Mouse (Mus musculus) forebrain, embryonic 14.5 days (tissue): ENCODE measurements around the gene Iqcd. TPM values are rescaled to one million over a fixed set of nuclear protein-coding genes. Genes with fewer than 3 reads are reported as not detected.
A peak's percentile ranks its signal among the peaks of the same experiment; 100 is the strongest.

Experiments used
- ATAC-seq: fragments of 200-750 bp; cut with Nextera tagmentation; 2 replicates; pipeline ENCODE4 v1.8.0; 2017; ENCODE audit warnings: mild to moderate bottlenecking, moderate library complexity
- DNase-seq: peaks from one replicate; pipeline ENCODE4 v3.0.0-alpha.2; 2015; ENCODE audit warnings: low spot score
- H3K27ac ChIP-seq: fragments of 300-500 bp; sonication (generic); 2 replicates; pipeline ENCODE4 v1.5.1; 2014; ENCODE audit warnings: low read depth, mild to moderate bottlenecking, control low read depth, low read length, moderate library complexity
- H3K27me3 ChIP-seq: fragments of 300-500 bp; sonication (generic); replicated peaks from 2 replicates; pipeline ENCODE4 v1.6.1; 2014; ENCODE audit warnings: low read length, control low read depth, mixed read lengths; ENCODE audit not compliant: control insufficient read depth, insufficient read depth
- H3K36me3 ChIP-seq: fragments of 300-500 bp; sonication (generic); 2 replicates; pipeline ENCODE4 v1.6.1; 2014; ENCODE audit warnings: low read length, control low read depth; ENCODE audit not compliant: control insufficient read depth, insufficient read depth
- H3K4me1 ChIP-seq: fragments of 300-500 bp; sonication (generic); 2 replicates; pipeline ENCODE4 v1.6.1; 2014; ENCODE audit warnings: antibody characterized with exemption, low read length, control low read depth; ENCODE audit not compliant: control insufficient read depth, insufficient read depth
- H3K4me2 ChIP-seq: fragments of 300-500 bp; sonication (generic); 2 replicates; pipeline ENCODE4 v1.6.1; 2014; ENCODE audit warnings: mild to moderate bottlenecking, control low read depth, low read length
- H3K4me3 ChIP-seq: fragments of 300-500 bp; sonication (generic); 2 replicates; pipeline ENCODE4 v1.5.1; 2014; ENCODE audit warnings: low read depth, low read length, control low read depth
- H3K9ac ChIP-seq: fragments of 300-500 bp; sonication (generic); 2 replicates; pipeline ENCODE4 v1.6.1; 2014; ENCODE audit warnings: mild to moderate bottlenecking, low read length, control low read depth, moderate library complexity
- H3K9me3 ChIP-seq: fragments of 300-500 bp; sonication (generic); replicated peaks from 2 replicates; pipeline ENCODE4 v1.6.1; 2016; ENCODE audit warnings: low read length, control low read depth, mixed read lengths; ENCODE audit not compliant: control insufficient read depth
- whole genome bisulfite sequencing: fragments of 180-500 bp; shearing (Covaris S2); extraction: QIAGEN DNeasy Blood & Tissue Kit; methylation state at CpG from one replicate; pipeline ENCODE4 v1.1.7; 2014; 5-methylcytosine and 5-hydroxymethylcytosine counted together
- polyA plus RNA-seq: library from polyadenylated mRNA; unstranded; fragments of >200 nt; fragmentation: Nextera tagmentation; extraction: Ambion mirVana; gene quantifications from 2 replicates; pipeline ENCODE4 v1.2.1, GENCODE M21; 2014

Iqcd gene
- polyA plus RNA-seq, 1 experiment from 2014 or later: 2.0 TPM

GRCm38 (mm10) chr5:120612822-120613604, 24.2 kb downstream of the Iqcd start:
- H3K4me3 ChIP-seq: peak overlapping the region; percentile 57
- H3K4me1 ChIP-seq: peaks cover 14% of the 10 kb centered on the region
- no peaks in the 10 kb centered on the region for H3K27me3 ChIP-seq
- H3K9ac ChIP-seq: peak overlapping the region; percentile 70
- DNase-seq (peak; percentile 100), ATAC-seq (peak; percentile 95)
- H3K4me2 ChIP-seq: peak overlapping the region; percentile 88
- 0 out of 2 replicates have a peak, but pooled peaks cover 3% of the 10 kb centered on the region for H3K9me3 ChIP-seq
- peaks cover 11% of the 10 kb centered on the region for H3K36me3 ChIP-seq
- H3K27ac ChIP-seq: peak overlapping the region; percentile 77; the same call in 1 of the 2 replicates
- under 1% methylated on average over 69 of the region's 69 CpGs for WGBS

GRCm38 (mm10) chr5:120615903-120616302, 27.1 kb downstream of the Iqcd start:
- no peak for DNase-seq
- WGBS: 96% methylated on average over 4 of the region's 4 CpGs
- H3K27me3 ChIP-seq: no peaks in the 10 kb centered on the region
- H3K4me3 ChIP-seq: no peak overlapping the region
- ATAC-seq: no peak
- H3K4me2 ChIP-seq: no peak overlapping the region
- peaks cover 40% of the 10 kb centered on the region for H3K36me3 ChIP-seq
- no peak overlapping the region for H3K9ac ChIP-seq
- peaks cover 14% of the 10 kb centered on the region for H3K4me1 ChIP-seq
- 0 out of 2 replicates have a peak, but pooled peaks cover 3% of the 10 kb centered on the region for H3K9me3 ChIP-seq
- H3K27ac ChIP-seq: no peak overlapping the region

- H3K4me3 ChIP-seq: no peak overlapping the region
- DNase-seq (no peak), ATAC-seq (no peak)
- H3K9ac ChIP-seq: no peak overlapping the region
- H3K27ac ChIP-seq: no peak overlapping the region
- no peaks in the 10 kb centered on the region for H3K27me3 ChIP-seq
- no peak overlapping the region for H3K4me2 ChIP-seq
- 88% methylated on average over 12 of the region's 12 CpGs for WGBS
- H3K9me3 ChIP-seq: 0 out of 2 replicates have a peak, but pooled peaks cover 3% of the 10 kb centered on the region
- peaks cover 67% of the 10 kb centered on the region for H3K36me3 ChIP-seq
- H3K4me1 ChIP-seq: peaks cover 4% of the 10 kb centered on the region
Observed at GRCm38 (mm10) chr5:120618778-120619177, 30.0 kb downstream of the Iqcd start.

- Histone ChIP-seq H3K9ac (no peak overlapping the region), H3K27me3 (no peaks in the 10 kb centered on the region), H3K4me2 (no peak overlapping the region), H3K9me3 (0 out of 2 replicates have a peak, but pooled peaks cover 3% of the 10 kb centered on the region), H3K27ac (no peak overlapping the region), H3K4me3 (no peak overlapping the region), H3K36me3 (peaks cover 71% of the 10 kb centered on the region), H3K4me1 (peaks cover under 1% of the 10 kb centered on the region; the same call in 1 of the 2 replicates)
- peak; percentile 61 for DNase-seq
- 13% methylated on average over 5 of the region's 5 CpGs for WGBS
- ATAC-seq: no peak
Observed at GRCm38 (mm10) chr5:120619201-120619600, 30.4 kb downstream of the Iqcd start.

- Histone ChIP-seq H3K4me2 (no peak overlapping the region), H3K27me3 (no peaks in the 10 kb centered on the region), H3K9ac (no peak overlapping the region), H3K9me3 (0 out of 2 replicates have a peak, but pooled peaks cover 3% of the 10 kb centered on the region), H3K27ac (no peak overlapping the region), H3K4me3 (no peak overlapping the region), H3K36me3 (peaks cover 82% of the 10 kb centered on the region), H3K4me1 (no peaks in the 10 kb centered on the region)
- ATAC-seq: peak; percentile 33
- WGBS: 68% methylated on average over 18 of the region's 18 CpGs
- DNase-seq: peak; percentile 78
Observed at GRCm38 (mm10) chr5:120620375-120621077, 31.7 kb downstream of the Iqcd start.

- H3K9me3 ChIP-seq: no peaks in the 10 kb centered on the region
- 92% methylated on average over 23 of the region's 23 CpGs for WGBS
- no peaks in the 10 kb centered on the region for H3K27me3 ChIP-seq
- no peak overlapping the region for H3K4me2 ChIP-seq
- no peak overlapping the region for H3K4me3 ChIP-seq
- no peak for ATAC-seq
- H3K4me1 ChIP-seq: no peaks in the 10 kb centered on the region
- H3K36me3 ChIP-seq: peaks cover 89% of the 10 kb centered on the region
- DNase-seq: no peak
- no peak overlapping the region for H3K27ac ChIP-seq
- H3K9ac ChIP-seq: no peak overlapping the region
Observed at GRCm38 (mm10) chr5:120621078-120621765, 32.4 kb downstream of the Iqcd start.

- no peak overlapping the region for H3K27ac ChIP-seq
- ATAC-seq: no peak
- no peak overlapping the region for H3K9ac ChIP-seq
- H3K27me3 ChIP-seq: no peaks in the 10 kb centered on the region
- peaks cover 95% of the 10 kb centered on the region for H3K36me3 ChIP-seq
- no peak overlapping the region for H3K4me3 ChIP-seq
- WGBS: 86% methylated on average over 10 of the region's 10 CpGs
- no peak for DNase-seq
- H3K4me2 ChIP-seq: no peak overlapping the region
- no peaks in the 10 kb centered on the region for H3K4me1 ChIP-seq
- H3K9me3 ChIP-seq: no peaks in the 10 kb centered on the region
Observed at GRCm38 (mm10) chr5:120621846-120622197, 33.0 kb downstream of the Iqcd start.

GRCm38 (mm10) chr5:120622198-120622851, 33.5 kb downstream of the Iqcd start:
- Histone ChIP-seq H3K36me3 (peaks cover 95% of the 10 kb centered on the region), H3K4me3 (no peak overlapping the region), H3K27me3 (no peaks in the 10 kb centered on the region), H3K9me3 (no peaks in the 10 kb centered on the region), H3K9ac (no peak overlapping the region), H3K4me2 (no peak overlapping the region), H3K27ac (no peak overlapping the region), H3K4me1 (no peaks in the 10 kb centered on the region)
- ATAC-seq (no peak), DNase-seq (no peak)
- 66% methylated on average over 5 of the region's 5 CpGs for WGBS
